Mouse (Mus musculus): ENCODE data around the gene Fasl. TPM values are rescaled to one million over a fixed set of nuclear protein-coding genes. Genes with fewer than 3 reads are reported as not detected.

Fasl gene
- 0.22 TPM in 1 of 2 replicates, not detected in the other for polyA plus RNA-seq (2015; fragmentation: Nextera tagmentation; extraction: Ambion mirVana)

DNA sequence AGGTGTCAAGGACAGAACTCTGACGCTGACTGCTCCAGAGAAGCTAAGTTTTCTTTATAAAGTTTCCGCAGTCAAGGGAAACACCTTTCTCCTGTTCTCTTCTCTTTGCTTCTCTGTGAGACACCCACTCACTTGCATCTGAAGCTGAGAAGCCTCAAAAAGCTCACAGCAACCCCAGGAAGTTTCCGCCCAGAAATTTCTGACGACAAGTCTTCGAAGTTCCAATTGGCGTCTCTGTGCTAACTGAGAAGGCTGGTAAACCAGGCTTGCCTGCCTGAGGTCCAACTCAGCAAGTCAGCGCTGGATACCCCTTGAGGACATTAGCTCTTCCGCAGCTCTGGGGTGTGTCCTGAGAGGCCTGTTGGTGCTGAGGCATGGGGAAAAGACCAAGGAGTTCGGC, at the start of gene Fasl:
Fasl (minus strand) TSS at position 157 of the 400 bp plus-strand sequence.
- 92% methylated on average over 9 of the region's 9 CpGs for WGBS

DNA sequence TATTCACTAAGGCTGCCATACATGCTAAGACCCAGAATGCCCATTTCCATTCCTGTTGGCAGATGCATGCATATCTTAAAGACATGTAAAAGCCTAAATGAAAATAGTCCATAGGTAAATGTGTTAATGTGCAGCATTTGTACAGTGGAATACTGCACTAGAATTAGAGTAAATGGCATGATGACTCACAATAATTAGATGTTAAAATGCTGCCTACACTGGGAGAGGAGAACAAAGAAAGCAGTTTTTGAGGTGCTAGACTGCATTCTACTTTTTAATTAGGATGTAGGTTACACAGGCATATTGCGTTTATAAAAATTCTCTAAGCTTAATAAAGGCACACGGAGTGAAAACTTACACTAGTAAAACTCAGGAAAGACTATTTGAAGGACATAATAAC, 38.4 kb upstream of the Fasl start:
- Histone ChIP-seq H3K4me1 (replicated peaks; ENCODE audit: control insufficient read depth, insufficient read depth, low read length) (no peaks in the 10 kb centered on the region), H3K9me3 (ENCODE audit: control insufficient read depth, low read length) (no peaks in the 10 kb centered on the region), H3K9ac (replicated peaks; ENCODE audit: low read depth, low read length) (no peak overlapping the region), H3K4me2 (ENCODE audit: low read length) (no peak overlapping the region), H3K27ac (ENCODE audit: low read length) (no peak overlapping the region; the same call in 1 of the 2 replicates), H3K27me3 (replicated peaks; ENCODE audit: control insufficient read depth, insufficient read depth, low read length) (no peaks in the 10 kb centered on the region), H3K36me3 (ENCODE audit: control insufficient read depth, insufficient read depth) (peaks cover 5% of the 10 kb centered on the region), H3K4me3 (replicated peaks; ENCODE audit: low read length) (no peak overlapping the region)
- 46% methylated on average over 2 of the region's 2 CpGs for WGBS
- peak; percentile 59; the same call in 1 of the 2 replicates for ATAC-seq

More for the DNA sequence above, at the start of gene Fasl:
- no peak within 1 kb of the TSS for H3K4me2 ChIP-seq (ENCODE audit: low read length)
- no peak for ATAC-seq
- no peaks in the 10 kb centered on the region for H3K27me3 ChIP-seq (replicated peaks; ENCODE audit: control insufficient read depth, insufficient read depth, low read length)
- no peak within 1 kb of the TSS for H3K27ac ChIP-seq (ENCODE audit: low read length)
- no peak within 1 kb of the TSS for H3K9ac ChIP-seq (replicated peaks; ENCODE audit: low read depth, low read length)
- no peak within 1 kb of the TSS for H3K4me3 ChIP-seq (replicated peaks; ENCODE audit: low read length)
- H3K4me1 ChIP-seq (replicated peaks; ENCODE audit: control insufficient read depth, insufficient read depth, low read length) = no peaks in the 10 kb centered on the region
- no peaks in the 10 kb centered on the region for H3K36me3 ChIP-seq (ENCODE audit: control insufficient read depth, insufficient read depth)
- H3K9me3 ChIP-seq (ENCODE audit: control insufficient read depth, low read length) = no peaks in the 10 kb centered on the region

DNA sequence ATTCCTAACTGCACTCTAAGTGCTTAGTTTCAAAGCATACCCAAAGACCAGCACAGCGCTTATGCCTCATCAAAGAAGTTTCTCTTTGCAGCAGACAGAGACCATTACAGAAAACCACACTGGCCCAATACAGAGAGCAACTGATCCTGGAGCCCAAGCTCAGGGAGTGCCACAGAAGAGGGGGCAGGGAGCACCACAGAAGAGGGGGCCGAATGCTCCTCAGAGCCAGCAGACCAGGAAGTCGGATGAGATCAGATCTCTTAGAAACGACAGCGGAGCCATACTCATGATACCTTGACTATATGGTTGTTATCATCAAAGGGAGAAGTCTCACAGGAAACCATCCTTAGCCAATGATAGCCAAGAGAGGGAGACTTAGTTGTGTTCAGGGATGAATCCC, 21.1 kb upstream of the Fasl start:
- no peak for ATAC-seq
- 91% methylated on average over 5 of the region's 5 CpGs for WGBS
- no peak overlapping the region for H3K4me3 ChIP-seq (replicated peaks; ENCODE audit: low read length)
- no peaks in the 10 kb centered on the region for H3K4me1 ChIP-seq (replicated peaks; ENCODE audit: control insufficient read depth, insufficient read depth, low read length)
- no peaks in the 10 kb centered on the region for H3K27me3 ChIP-seq (replicated peaks; ENCODE audit: control insufficient read depth, insufficient read depth, low read length)
- no peak overlapping the region for H3K4me2 ChIP-seq (ENCODE audit: low read length)
- no peak overlapping the region for H3K9ac ChIP-seq (replicated peaks; ENCODE audit: low read depth, low read length)
- H3K36me3 ChIP-seq (ENCODE audit: control insufficient read depth, insufficient read depth) = no peaks in the 10 kb centered on the region
- H3K27ac ChIP-seq (ENCODE audit: low read length) = no peak overlapping the region
- H3K9me3 ChIP-seq (ENCODE audit: control insufficient read depth, low read length) = no peaks in the 10 kb centered on the region

DNA sequence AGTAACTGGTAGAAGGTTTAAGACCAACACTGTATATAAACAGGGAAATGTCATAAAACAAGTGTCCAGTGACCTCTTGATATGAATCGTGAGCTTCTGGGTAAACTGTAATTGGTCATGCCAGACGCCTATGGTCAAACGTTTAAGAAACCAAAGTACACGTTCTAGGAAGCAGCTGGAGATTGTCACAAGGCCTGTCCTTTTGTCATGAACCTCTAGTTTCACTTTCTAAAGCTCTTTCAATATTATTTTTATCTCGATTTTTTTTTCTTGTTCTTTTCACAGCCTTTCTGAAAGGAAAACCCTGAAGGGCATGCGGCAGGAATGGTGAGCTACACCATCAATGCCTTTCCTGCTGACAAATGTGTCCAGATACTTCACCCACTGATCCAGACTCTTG, 20.7 kb upstream of the Fasl start:
- Histone ChIP-seq H3K4me2 (ENCODE audit: low read length) (no peak overlapping the region), H3K9ac (replicated peaks; ENCODE audit: low read depth, low read length) (no peak overlapping the region), H3K27ac (ENCODE audit: low read length) (no peak overlapping the region), H3K27me3 (replicated peaks; ENCODE audit: control insufficient read depth, insufficient read depth, low read length) (no peaks in the 10 kb centered on the region), H3K36me3 (ENCODE audit: control insufficient read depth, insufficient read depth) (no peaks in the 10 kb centered on the region), H3K4me1 (replicated peaks; ENCODE audit: control insufficient read depth, insufficient read depth, low read length) (no peaks in the 10 kb centered on the region), H3K4me3 (replicated peaks; ENCODE audit: low read length) (no peak overlapping the region), H3K9me3 (ENCODE audit: control insufficient read depth, low read length) (no peaks in the 10 kb centered on the region)
- ATAC-seq = no peak
- 81% methylated on average over 6 of the region's 6 CpGs for WGBS

DNA sequence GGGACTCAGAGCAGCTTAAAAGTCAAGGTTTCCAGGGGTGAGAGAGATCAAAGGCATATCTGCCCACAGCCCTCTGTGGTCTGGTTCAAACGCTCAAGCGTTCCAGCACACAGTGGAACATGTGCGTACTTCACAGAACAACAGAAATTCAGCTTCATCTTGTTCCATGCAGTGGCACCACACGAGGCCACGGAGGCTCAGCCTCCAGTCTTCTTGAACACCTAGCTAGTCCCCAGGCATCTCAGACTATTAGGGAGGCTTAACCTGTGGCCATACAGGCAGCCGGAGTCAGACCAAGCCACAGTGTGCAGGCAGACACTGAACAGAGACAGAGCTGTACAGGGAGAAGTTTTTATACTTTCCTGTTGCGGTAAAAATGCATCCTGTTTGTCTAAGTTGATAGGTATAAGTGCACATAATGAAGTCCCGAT, 16.3 kb upstream of the Fasl start:
- no peak for ATAC-seq
- H3K27me3 ChIP-seq (replicated peaks; ENCODE audit: control insufficient read depth, insufficient read depth, low read length) = no peaks in the 10 kb centered on the region

DNA sequence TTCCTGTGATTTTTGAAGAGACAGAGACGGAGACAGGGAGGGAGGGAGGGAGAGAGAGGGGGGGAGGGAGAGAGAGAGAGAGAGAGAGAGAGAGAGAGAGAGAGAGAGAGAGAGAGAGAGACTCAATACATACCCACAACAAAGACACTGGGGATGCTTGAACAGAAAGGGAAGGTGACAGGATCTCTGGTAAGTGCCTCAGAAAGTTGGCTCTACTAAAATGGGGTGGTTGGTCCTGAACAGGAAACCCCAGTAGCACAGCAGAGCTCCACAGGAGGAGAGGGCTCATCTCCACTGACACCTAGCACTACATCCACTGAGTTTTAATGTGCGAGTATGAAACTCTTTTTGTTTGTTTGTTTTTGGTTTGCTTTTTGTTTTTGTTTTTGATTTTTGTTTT, 13.0 kb upstream of the Fasl start:
- H3K9me3 ChIP-seq (ENCODE audit: control insufficient read depth, low read length) = no peaks in the 10 kb centered on the region
- H3K9ac ChIP-seq (replicated peaks; ENCODE audit: low read depth, low read length) = no peak overlapping the region
- ATAC-seq = no peak
- WGBS = 80% methylated on average over 2 of the region's 2 CpGs
- no peaks in the 10 kb centered on the region for H3K27me3 ChIP-seq (replicated peaks; ENCODE audit: control insufficient read depth, insufficient read depth, low read length)
- H3K4me2 ChIP-seq (ENCODE audit: low read length) = no peak overlapping the region
- H3K4me1 ChIP-seq (replicated peaks; ENCODE audit: control insufficient read depth, insufficient read depth, low read length) = no peaks in the 10 kb centered on the region
- no peaks in the 10 kb centered on the region for H3K36me3 ChIP-seq (ENCODE audit: control insufficient read depth, insufficient read depth)
- no peak overlapping the region for H3K4me3 ChIP-seq (replicated peaks; ENCODE audit: low read length)
- no peak overlapping the region for H3K27ac ChIP-seq (ENCODE audit: low read length)

More for the DNA sequence above, 16.3 kb upstream of the Fasl start:
- Histone ChIP-seq H3K4me1 (replicated peaks; ENCODE audit: control insufficient read depth, insufficient read depth, low read length) (no peaks in the 10 kb centered on the region), H3K9me3 (ENCODE audit: control insufficient read depth, low read length) (no peaks in the 10 kb centered on the region), H3K27ac (ENCODE audit: low read length) (no peak overlapping the region), H3K4me2 (ENCODE audit: low read length) (no peak overlapping the region), H3K36me3 (ENCODE audit: control insufficient read depth, insufficient read depth) (no peaks in the 10 kb centered on the region), H3K4me3 (replicated peaks; ENCODE audit: low read length) (no peak overlapping the region), H3K9ac (replicated peaks; ENCODE audit: low read depth, low read length) (no peak overlapping the region)
- 89% methylated on average over 8 of the region's 8 CpGs for WGBS

DNA sequence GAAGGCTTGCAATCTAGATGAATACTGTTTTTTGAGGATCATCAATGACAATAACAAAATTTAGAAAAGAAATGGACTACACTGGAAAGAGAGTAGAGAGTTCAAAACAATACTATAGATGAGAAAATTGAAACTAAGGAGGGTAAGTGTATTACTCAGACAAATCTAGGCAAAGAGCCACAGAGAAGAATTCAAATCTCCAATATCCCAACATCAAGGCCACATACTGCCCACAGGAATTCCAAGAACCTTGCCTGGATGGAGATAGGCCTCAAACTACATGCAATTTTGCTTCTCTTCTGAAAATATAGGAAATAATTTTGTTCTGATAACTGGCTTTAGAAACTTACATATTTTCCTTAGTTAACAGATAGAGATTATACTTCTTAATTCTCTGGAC, 12.0 kb upstream of the Fasl start:
- Histone ChIP-seq H3K4me1 (replicated peaks; ENCODE audit: control insufficient read depth, insufficient read depth, low read length) (no peaks in the 10 kb centered on the region), H3K9ac (replicated peaks; ENCODE audit: low read depth, low read length) (no peak overlapping the region), H3K27ac (ENCODE audit: low read length) (no peak overlapping the region), H3K9me3 (ENCODE audit: control insufficient read depth, low read length) (no peaks in the 10 kb centered on the region), H3K27me3 (replicated peaks; ENCODE audit: control insufficient read depth, insufficient read depth, low read length) (no peaks in the 10 kb centered on the region), H3K36me3 (ENCODE audit: control insufficient read depth, insufficient read depth) (no peaks in the 10 kb centered on the region), H3K4me2 (ENCODE audit: low read length) (no peak overlapping the region), H3K4me3 (replicated peaks; ENCODE audit: low read length) (no peak overlapping the region)
- ATAC-seq = no peak

DNA sequence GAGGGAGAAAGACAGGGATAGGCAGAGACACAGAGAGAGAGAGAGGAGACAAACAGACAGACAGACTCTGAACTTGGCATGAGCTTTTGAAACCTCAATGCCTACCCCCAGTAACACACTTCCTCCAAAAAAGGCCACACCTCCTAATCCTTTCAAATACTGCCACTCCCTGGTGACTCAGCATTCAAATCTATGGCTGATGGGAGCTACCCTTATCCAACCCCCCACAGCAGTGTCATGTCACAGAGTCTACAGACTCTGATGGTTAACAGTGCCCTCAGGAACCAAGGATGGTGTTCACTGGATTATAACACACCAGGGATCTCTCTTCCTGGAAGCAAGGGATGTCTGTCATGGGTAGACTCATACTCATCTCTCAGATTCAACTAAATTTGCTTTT, 11.5 kb upstream of the Fasl start:
- H3K9me3 ChIP-seq (ENCODE audit: control insufficient read depth, low read length) = no peaks in the 10 kb centered on the region
- H3K4me1 ChIP-seq (replicated peaks; ENCODE audit: control insufficient read depth, insufficient read depth, low read length) = no peaks in the 10 kb centered on the region
- no peaks in the 10 kb centered on the region for H3K36me3 ChIP-seq (ENCODE audit: control insufficient read depth, insufficient read depth)
- no peak for ATAC-seq
- no peak overlapping the region for H3K27ac ChIP-seq (ENCODE audit: low read length)
- H3K4me2 ChIP-seq (ENCODE audit: low read length) = no peak overlapping the region
- no peaks in the 10 kb centered on the region for H3K27me3 ChIP-seq (replicated peaks; ENCODE audit: control insufficient read depth, insufficient read depth, low read length)
- H3K4me3 ChIP-seq (replicated peaks; ENCODE audit: low read length) = no peak overlapping the region
- no peak overlapping the region for H3K9ac ChIP-seq (replicated peaks; ENCODE audit: low read depth, low read length)

DNA sequence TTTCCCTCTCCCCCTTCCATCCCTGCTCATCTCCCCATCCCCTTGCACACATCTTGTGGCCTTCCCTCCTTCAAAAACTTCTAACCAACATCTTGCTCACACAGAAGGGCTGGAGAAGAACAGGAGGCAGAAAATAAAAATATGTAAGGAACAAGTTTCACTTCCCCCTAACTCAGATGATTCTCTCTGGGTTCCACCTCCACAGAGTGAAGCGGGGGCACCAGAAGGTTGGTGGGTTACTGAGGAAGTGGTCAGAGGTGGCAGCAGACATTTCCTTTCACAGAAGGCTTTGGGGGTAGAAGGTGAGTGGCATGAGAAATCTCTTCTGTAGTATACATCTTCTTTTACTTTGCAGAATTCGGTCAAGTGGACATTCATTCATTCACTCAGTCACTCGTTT, 10.6 kb upstream of the Fasl start:
- no peak overlapping the region for H3K9ac ChIP-seq (replicated peaks; ENCODE audit: low read depth, low read length)
- WGBS = 82% methylated on average over 3 of the region's 3 CpGs
- no peak for ATAC-seq
- H3K27ac ChIP-seq (ENCODE audit: low read length) = no peak overlapping the region
- H3K4me3 ChIP-seq (replicated peaks; ENCODE audit: low read length) = no peak overlapping the region
- H3K4me2 ChIP-seq (ENCODE audit: low read length) = no peak overlapping the region
- H3K27me3 ChIP-seq (replicated peaks; ENCODE audit: control insufficient read depth, insufficient read depth, low read length) = no peaks in the 10 kb centered on the region
- H3K36me3 ChIP-seq (ENCODE audit: control insufficient read depth, insufficient read depth) = no peaks in the 10 kb centered on the region
- H3K9me3 ChIP-seq (ENCODE audit: control insufficient read depth, low read length) = no peaks in the 10 kb centered on the region
- H3K4me1 ChIP-seq (replicated peaks; ENCODE audit: control insufficient read depth, insufficient read depth, low read length) = no peaks in the 10 kb centered on the region

DNA sequence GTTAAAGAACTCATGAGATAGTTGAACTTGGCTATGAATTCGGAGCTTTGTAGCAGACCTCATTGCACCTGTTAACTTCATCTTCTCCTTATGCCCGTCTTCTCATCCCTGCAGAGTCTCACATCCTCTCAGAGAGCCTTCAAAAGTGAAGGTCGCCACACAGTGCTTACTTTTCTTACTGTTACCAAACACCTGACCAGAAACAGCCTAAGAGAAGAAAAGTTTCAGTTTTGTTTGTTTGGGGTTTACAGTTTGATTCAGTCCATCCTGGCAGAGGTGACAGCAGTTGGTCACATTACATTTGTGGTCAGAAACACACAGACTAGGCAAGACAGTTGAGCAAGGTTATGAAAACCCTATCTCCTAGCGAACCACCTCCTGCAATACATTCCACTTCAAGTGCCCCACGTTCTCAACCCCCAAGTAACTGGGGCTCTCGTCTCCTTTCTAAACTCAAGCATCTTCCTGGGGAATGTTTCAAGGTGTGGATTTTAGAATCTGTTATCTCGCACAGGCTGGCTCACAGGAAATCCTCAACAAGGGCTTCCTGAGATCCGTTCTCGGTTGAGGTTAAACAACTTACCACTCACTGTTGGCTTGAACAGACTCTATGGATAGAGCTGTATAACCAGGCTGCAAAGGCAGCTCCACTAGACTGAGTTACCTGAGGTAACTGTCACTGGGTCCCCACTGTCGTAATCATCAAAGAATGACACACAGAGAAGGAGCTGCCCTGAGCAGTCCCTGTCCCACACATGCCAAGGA, 6.3 kb upstream of the Fasl start:
- H3K9me3 ChIP-seq (ENCODE audit: control insufficient read depth, low read length) = no peaks in the 10 kb centered on the region
- no peaks in the 10 kb centered on the region for H3K27me3 ChIP-seq (replicated peaks; ENCODE audit: control insufficient read depth, insufficient read depth, low read length)
- no peak overlapping the region for H3K4me3 ChIP-seq (replicated peaks; ENCODE audit: low read length)
- no peaks in the 10 kb centered on the region for H3K4me1 ChIP-seq (replicated peaks; ENCODE audit: control insufficient read depth, insufficient read depth, low read length)
- H3K4me2 ChIP-seq (ENCODE audit: low read length) = no peak overlapping the region
- no peak overlapping the region for H3K27ac ChIP-seq (ENCODE audit: low read length)
- no peak for ATAC-seq
- WGBS = 91% methylated on average over 10 of the region's 10 CpGs
- H3K36me3 ChIP-seq (ENCODE audit: control insufficient read depth, insufficient read depth) = no peaks in the 10 kb centered on the region
- no peak overlapping the region for H3K9ac ChIP-seq (replicated peaks; ENCODE audit: low read depth, low read length)

All from forebrain, embryonic 16.5 days (tissue).